Mouse (Mus musculus) urinary bladder, adult 2 months (tissue): ENCODE data around the gene Ugt1a6b. TPM values are rescaled to one million over a fixed set of nuclear protein-coding genes. Genes with fewer than 3 reads are reported as not detected.
"Not testable (repeated sequence)": the region's sequence is repeated elsewhere in the genome, so short reads cannot be mapped to it uniquely, and the experiment has no call there.

Source experiments
- DNase-seq: peaks from one replicate; pipeline ENCODE4 v3.0.0; 2022; ENCODE audit warnings: low spot score
- polyA plus RNA-seq: library from polyadenylated mRNA; depleted of rRNA; stranded (reverse); fragments of >200 nt; gene quantifications from 2 replicates; pipeline ENCODE4 v1.2.3, GENCODE M21; 2012; rRNA removed

The Ugt1a6b gene
- polyA plus RNA-seq, result 30.4 and 31.7 TPM in 2 replicates

DNA sequence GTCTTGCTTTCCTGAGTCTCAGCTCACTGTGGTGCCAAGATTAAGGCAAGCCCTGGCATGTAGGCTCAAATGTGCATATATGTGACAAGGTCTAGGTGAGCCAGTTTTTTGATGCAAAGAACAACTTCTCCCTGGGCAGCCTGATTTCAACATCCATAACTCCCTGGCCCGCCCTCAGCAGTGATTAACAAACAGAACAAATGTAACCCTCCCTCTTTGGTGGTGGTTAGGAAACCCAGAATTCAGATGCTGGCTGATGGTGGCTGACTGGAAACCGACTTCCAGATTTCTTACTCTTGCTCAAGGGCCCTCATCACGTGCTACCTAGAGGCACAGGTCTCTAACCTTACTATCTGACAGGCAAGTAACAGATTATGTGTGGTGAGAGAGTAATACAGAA is at the start of gene Ugt1a6b:
Ugt1a6b (plus strand) TSS at position 234 of the 400 bp plus-strand sequence.
- DNase-seq, result not testable (repeated sequence)

DNA sequence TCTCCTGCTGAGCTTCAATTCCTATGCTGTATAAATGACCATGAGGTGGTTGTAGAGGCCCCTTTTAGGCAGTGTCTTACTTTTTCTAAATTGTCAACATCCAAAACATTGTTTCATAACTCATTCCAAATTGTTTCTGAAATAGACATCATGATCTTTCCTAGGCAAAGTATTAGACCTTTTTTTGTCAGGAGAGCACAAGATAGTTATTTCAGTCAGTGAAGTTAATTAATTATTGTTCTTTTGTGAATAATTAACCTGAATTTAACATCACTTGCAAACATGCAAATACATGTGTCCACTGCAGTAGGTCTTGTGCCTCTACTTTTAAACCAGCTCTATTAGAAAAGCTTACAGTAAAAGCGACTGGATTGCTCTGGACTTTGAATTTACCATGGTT is 48.0 kb upstream of the Ugt1a6b start, which contains the start of gene Ugt1a10:
Ugt1a10 (plus strand) TSS at position 301 of the 400 bp plus-strand sequence.
- no peak for DNase-seq

DNA sequence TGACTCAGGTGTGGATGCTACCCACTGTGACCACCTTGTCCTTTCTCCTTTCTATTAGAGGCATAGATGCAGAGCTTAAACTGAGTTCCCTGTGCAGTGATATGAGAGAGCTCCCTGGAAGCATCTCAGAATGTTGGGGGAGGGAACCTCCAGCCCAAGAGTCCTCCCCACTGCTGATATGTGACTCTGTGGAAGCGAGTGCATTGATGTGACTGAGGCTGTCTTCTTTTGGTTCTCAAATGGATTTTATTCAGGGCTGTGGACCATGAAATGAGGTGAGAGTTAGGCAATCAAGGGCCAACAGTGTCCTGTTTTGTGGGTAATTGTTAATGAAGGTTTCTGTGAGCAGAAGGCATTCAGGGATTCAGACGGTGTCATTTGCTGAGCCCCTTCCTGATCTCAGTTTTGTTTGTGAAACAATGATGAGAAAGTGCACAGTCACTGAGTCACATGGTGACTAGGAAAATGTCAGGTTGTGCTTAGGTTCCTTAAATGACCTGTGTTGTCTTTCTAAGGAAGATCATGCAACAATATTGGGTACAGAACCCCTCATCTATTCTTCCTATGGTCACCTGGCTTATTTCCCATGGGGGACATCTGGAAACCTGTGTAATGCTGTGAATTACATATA is 36.5 kb upstream of the Ugt1a6b start:
- DNase-seq, result not testable (repeated sequence)

DNA sequence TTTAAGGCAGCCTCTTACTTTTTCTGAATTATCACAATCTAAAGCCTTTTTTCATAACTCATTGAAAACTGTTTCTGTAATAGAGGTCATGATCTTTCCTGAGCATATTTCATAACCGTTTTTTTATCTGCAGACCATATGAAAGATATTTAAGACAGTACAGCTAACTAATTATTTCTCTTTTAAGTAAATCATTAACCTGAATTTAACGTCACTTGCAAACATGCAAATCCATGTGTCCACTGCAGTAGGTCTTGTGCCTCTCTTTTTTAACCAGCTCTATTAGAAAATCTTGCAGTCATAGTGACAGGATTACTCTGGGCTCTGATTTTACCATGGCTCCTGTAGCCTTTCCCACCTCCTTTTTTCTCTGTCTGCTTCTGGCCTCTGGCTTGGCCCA is 32.6 kb upstream of the Ugt1a6b start, which contains the start of gene Ugt1a9:
Ugt1a9 (plus strand) TSS at position 306 of the 400 bp plus-strand sequence.
- no peak for DNase-seq

DNA sequence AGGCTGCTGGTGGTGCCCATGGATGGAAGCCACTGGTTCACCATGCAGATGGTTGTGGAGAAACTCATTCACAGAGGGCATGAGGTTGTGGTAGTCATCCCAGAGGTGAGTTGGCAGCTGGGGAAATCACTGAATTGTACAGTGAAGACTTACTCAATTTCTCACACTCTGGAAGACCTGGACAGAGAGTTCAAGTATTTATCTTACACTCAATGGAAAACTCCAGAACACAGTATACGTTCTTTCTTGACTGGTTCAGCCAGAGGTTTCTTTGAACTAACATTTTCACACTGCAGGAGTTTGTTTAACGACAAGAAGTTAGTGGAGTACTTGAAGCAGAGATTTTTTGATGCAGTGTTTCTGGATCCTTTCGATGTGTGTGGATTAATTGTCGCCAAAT is 32.1 kb upstream of the Ugt1a6b start:
- DNase-seq, result no peak

DNA sequence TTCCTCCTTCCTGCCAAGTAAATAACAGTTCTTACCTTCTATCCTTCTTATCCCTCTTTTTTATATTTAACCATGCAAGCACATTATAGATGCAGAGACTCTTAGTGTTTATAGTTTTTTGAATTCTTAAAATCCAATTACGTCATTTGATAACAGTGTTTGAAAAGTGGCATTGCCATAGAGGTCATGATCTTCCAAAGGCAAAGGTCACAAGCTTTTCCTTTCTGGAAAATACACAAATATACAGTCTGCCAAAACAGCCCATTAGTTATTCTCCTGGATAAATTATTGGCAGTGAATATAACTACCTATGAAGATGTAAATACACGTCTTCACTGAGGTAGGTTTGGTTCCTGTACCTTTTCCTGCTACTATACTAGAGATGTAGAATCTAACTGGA is 28.6 kb upstream of the Ugt1a6b start:
- no peak for DNase-seq

DNA sequence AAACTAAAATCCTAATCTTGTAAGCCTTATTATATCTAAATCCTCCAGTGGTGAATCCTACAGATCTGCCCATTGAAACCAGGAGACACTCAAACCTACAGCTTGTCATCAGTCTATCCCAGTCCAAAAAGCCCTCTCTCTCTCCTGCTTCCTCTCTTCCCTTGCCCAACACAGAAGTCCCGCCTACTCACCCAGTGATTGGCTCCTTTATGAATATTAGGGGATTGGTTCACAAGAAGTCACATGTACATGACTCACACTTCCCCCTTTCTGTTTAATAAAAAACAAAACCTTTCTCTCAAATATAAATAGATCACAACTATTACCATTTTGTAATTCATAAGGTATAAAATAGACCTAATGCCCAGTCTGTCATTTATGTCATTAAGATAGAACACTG is 25.9 kb upstream of the Ugt1a6b start:
- no peak for DNase-seq

DNA sequence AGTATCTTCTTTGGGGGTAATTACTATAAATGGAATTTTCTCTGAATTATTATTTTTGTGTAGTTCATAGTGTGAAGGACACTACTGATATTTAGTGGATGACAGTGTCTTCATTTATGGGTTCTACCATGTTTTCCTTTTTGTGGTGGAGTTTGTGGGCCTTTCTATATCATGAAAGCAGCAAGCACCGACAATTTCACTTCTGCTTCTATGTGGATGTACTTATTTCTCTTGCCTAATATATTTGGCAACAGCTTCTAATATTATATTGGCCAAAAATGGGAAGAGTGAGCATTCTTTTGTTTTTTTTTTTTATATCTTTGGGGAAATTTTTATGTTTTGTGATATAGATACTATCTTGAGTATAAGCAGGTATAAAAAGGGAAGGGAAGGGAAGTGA is 21.4 kb upstream of the Ugt1a6b start:
- DNase-seq, result no peak

DNA sequence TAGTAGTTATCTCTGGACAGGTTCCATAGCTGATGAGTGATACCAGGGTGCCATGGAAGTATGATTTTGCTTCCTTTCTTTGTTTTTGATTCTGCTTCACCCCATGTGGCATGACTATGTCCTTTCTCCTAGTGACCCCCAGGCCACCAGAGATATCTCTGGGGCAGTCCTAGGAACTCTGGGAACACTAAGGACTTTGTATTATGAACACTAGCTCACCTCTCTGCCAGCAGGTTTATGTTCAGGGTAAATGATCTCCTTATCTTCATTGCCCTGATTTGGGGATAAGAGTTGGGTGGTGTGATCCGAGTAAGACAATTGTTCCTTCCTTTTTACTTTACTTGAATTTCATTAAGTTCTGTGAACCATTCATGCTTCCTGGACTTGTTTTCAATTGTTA is 16.9 kb upstream of the Ugt1a6b start:
- DNase-seq, result no peak

DNA sequence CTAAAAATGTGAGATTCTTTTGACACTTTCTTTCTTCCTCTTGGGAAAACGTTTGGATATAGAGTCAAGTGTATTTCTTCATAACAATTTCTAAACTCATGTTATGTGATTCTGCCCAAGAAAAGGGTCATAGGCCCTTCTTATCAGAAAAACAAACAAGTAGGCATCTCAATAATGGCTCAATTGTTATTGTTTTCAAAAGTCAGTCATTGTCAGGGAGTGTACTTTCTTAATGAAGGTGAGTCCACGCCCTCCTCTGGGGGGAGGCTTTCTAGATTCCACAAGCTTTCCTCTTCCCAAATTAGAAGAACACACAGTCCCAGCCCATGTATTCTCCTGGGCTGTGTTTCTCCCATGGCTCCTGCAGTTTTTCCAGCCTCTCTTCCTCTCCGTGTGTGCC is 15.5 kb upstream of the Ugt1a6b start, which contains the start of gene Ugt1a8:
Ugt1a8 (plus strand) TSS at position 301 of the 400 bp plus-strand sequence.
- DNase-seq, result no peak

DNA sequence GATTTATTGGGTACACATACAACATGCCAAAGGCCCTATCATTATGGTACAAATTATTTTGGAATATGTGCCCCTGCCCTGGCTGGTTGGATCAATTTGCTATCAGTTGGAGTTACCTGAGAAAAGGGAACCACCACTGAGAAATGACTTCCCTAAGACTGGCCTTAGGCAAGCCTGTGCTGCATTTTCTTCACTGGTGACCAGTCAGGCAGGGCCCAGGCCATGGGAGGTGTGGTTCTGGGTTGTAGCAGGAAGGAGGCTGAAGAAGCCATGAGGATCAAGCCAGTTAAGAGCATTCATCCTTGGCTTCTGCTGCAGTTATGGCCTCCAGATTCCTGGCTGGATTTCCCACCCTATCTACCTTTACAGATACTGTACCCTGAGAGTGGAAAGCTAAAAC is 10.7 kb upstream of the Ugt1a6b start:
- DNase-seq, result no peak

DNA sequence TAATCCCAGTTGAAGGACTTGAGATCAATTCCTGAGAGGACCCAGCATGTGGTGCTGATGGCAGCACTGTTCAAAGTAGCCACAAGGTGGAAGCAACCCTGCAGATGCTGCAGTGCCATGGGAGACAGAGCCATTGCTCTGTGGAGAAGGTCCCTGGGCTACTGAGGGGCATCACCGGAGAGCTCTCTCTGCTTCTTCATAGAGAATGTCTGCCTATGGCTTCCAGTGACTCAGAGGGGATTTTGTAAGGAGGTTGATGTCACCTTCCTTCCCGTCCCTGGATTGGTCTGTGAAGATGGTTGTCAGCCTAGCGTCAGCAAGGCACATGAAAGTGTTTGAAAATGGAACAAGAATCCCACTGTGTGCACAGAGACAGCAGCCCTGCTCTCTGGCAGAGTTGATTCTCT is 8.8 kb upstream of the Ugt1a6b start:
- DNase-seq, result not testable (repeated sequence)

DNA sequence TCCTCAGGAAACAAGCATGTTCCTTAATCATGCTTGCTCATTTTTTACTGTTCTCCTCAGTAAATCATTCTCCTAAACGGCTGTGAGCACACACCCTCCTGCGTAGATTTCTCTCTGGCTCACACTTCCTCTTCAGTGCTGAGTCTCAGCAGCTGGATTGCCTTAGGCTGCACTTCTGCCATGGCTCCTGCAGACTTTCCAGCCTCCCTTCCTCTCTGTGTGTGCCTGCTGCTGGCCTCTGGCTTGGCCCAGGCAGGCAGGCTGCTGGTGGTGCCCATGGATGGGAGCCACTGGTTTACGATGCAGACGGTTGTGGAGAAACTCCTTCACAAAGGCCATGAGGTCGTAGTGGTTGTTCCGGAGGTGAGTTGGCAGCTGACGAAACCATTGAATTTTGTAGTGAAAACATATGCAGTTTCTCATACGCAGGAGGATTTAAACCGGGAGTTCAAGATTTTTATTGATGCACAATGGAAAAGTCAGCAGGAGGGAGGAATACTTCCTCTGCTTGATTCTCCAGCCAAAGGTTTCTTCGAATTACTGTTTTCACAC is 8.0 kb upstream of the Ugt1a6b start, which contains the start of gene Ugt1a7c:
Ugt1a7c (plus strand) TSS at position 122 of the 552 bp plus-strand sequence.
- DNase-seq, result peak; percentile 41

DNA sequence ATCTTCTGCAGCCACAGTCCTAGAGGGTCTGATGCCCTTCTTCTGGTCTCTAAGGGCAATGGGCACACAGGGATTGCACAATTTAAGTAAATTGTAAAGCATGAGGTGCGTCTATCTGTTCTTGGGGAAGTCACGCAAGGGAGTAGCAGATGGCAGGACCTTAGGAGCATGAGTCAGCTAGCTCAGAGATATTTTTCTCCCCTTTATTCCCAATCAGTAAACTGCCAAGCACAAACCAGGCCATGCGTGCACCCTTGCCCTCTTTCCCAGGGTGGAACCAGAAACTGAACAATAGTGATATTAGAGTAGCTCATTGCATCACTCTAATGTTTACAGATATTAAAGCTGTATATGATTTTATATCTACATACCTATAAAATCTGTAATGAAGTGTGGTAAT is 4.5 kb upstream of the Ugt1a6b start:
- not testable (repeated sequence) for DNase-seq

DNA sequence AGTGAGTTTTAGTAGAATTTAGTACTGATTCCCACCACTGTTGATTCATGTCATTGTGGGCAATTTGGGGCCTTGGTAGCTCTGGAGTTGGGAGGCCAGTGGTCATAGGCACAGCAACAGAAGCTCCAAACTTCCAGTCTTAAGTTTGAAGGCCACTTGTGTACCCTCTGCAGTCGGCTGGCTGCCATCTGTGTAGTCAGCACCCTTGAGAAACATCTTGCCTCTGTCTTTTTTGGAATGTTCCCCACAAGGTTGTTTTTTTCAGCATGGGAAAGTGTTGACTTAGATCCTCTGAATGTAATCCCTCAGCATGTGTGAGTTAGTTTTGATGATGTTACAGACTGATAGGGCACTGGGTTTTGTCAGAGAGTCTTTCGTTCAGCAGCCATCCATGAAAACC is 3.4 kb upstream of the Ugt1a6b start:
- DNase-seq, result not testable (repeated sequence)

DNA sequence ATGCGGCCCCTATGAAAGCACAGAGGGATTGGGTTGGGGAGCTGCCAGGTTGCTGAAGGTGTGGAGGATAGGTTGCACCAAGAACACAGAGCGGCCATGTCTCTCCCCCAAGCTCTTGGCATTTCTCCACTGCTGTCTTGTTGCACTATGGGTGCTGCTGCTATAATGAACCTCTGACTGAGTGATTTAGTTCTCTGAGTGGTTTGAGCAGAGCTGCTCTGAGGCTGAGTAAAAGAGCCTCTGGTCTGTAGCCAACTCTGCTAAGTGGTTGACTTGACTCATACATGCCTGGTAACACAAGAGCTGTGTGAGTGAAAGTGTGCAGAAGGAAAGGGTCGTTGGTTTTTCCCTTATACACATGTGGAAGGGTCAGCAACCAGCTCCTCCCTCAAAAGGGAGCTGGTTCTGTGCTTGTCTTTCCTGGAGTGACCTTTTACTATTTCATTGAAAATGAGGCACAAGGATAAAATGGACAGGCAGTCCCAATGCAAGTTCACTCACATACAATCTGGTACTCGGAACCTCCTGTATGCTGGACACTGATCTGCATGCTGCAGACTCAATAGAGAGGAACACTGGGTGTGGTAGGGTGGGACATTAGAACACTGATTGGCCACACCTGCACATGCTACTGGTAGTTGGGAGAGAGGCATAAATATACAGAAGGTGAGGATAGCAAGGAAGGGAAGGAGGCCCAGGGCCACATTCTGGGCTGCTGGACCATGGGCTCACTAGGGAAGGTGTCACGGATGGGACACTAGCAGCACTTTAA is 831 bp downstream of the Ugt1a6b start:
- not testable (repeated sequence) for DNase-seq

DNA sequence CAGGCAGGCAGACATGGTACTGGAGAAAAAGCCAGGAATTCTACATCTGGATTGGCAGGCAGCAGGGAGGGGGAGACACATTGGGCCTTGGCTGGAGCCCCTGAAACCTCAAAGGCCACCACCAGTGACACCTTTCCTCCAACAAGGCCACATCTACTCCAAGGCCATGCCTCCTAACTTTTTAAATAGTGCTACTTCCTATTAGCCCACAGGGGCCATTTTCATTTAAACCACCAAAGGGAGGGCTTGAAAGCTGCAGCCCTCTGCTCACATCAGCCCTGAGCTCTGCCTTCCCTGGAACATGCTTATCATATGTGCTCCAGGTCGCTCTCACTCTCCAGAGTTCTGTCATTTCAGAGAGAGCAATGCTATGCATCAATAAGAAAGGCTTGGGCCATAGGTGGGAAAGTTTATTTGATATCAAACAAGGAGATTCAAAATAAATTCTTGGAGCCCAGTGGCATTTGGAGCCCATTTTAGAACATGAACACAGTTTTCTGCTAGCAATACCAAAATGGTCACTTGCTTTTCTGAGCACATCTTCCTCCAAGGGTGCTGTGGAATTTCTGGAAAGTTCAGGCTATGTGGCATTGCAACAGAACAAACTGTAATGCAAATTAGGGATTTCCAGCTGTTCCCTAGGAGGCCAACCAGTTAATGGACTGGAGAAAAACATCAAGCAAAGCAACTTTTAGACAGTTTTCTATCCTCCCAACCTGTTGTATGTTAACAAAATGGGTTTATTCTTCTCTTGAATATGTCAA is 1.8 kb downstream of the Ugt1a6b start:
- no peak for DNase-seq

DNA sequence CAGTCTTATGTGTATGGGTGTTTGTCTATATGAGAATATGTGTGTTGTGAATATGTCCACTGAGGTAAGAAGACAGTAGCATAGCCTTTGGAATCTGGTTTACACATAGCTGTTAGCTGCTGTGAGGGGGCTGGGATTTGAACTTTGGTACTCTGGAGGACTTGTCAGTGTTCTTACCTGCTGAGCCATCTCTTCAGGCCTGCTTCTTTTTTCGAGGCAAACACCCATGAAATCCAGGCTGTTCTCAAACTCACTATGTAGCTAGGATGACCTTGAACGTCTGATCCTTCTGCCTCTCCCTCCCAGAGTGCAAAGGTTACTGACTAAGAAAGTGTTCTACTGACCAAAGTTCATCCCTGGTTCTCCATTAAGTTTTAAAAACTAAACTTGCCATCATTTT is 2.6 kb downstream of the Ugt1a6b start:
- DNase-seq, result no peak

DNA sequence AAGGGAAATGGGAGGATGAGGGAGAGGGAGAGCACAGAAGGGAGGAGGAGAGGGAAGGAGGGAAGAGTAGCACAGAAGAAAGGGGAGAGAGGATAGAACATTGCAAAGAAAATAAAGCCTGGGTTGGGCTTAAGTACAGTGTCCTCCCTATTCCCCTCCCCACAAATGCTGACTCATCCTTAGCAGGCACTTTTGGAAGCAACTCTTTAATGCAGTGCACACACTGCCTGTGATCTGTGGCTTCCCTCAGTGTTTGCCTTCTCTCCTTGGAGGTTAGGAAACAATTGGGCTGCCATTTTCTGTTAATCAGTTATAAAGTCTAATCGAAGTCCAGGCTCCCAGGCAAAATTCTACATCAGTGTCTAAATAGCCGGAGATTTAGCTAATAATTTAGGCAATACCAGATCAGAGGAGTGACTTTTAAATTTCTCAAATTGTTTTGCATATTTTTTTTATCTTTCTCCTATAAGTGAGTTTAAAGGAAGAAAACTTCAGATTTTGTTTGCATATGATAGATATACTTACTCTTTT is 6.0 kb downstream of the Ugt1a6b start:
- DNase-seq, result not testable (repeated sequence)

DNA sequence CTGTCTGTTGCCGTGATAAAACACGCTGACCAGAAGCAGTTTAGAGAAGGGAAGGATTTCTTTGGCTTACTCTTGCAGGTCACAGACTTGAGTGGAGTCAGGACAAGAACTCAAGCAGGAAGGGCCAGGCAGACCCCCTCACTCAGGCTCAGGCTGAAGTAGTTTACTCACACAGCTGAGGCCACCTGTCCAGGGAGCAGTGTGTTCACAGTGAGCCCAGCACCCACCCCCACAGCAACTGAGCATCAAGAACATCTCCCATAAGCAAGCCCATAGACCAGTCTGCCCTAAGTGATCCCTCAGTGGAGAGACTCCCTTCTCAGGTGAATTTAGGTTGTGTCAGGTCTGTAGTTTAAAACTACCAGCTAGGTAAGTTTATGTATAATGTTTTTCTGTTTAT is 6.6 kb downstream of the Ugt1a6b start:
- DNase-seq, result not testable (repeated sequence)

DNA sequence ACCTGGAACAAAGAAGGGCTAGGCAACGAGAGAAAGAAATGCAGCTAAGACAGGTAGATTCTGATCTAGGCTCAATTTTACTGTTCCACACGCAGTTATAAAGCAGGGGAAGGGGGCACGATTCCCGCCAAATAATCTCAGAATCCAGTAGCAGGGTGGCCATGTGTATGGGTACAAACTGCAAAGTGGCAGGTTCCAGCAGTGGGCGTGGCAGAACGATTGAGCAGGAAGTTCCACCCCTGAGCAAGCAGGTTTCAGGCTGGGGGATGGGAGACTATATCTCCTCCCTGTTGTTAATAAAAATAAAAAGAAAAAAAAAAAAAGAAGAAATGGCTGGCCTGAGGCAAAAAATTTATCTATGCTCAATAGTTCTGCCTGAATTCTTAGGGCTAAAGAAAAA is 9.7 kb downstream of the Ugt1a6b start:
- DNase-seq, result not testable (repeated sequence)

DNA sequence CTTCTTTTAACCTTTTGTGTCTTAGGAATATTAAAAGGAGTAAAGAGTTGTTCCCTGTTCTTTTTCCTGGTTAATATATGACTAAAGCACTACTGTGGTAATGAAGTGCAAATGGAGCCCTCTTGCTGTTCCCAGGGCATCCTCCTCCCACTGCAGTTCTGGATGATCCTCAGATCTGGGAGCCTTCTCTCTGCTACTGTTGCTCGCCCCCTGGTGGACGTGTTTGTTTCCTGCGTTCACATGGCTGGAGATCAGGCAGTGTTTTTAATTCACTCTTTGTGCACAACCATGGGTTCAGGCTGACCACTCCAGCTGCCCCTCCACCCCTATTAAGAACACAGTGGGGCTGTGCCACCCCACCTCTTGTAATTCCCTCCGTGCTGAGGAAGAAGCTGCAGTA is 17.5 kb downstream of the Ugt1a6b start:
- not testable (repeated sequence) for DNase-seq
